Mouse (Mus musculus) erythroblast, embryonic 14.5 days (primary cell): ENCODE data around the gene Sox5. TPM values are rescaled to one million over a fixed set of nuclear protein-coding genes. Genes with fewer than 3 reads are reported as not detected.

Experiments
- H3K27me3 ChIP-seq: 2 replicates; pipeline ENCODE4 v1.6.1; 2012; ENCODE audit warnings: inconsistent platforms; ENCODE audit not compliant: control insufficient read depth
- H3K36me3 ChIP-seq: 2 replicates; pipeline ENCODE4 v1.6.1; 2012; ENCODE audit warnings: mild to moderate bottlenecking, inconsistent platforms; ENCODE audit not compliant: control insufficient read depth
- H3K4me1 ChIP-seq: 2 replicates; pipeline ENCODE4 v1.6.1; 2012; ENCODE audit warnings: inconsistent platforms; ENCODE audit not compliant: control insufficient read depth
- H3K4me3 ChIP-seq: replicated peaks from 2 replicates; pipeline ENCODE3; 2012; ENCODE audit warnings: moderate library complexity, mild to moderate bottlenecking, inconsistent platforms
- H3K9me3 ChIP-seq: 2 replicates; pipeline ENCODE4 v1.6.1; 2012; ENCODE audit warnings: low read length, inconsistent platforms, mixed read lengths; ENCODE audit not compliant: control insufficient read depth
- GATA1 ChIP-seq: IDR thresholded peaks from 2 replicates; pipeline ENCODE4 v1.6.1; 2012; ENCODE audit warnings: low read length, inconsistent platforms, mixed read lengths
- TAL1 ChIP-seq: IDR thresholded peaks from 3 replicates; pipeline ENCODE4 v1.6.1; 2012; ENCODE audit warnings: low read length, inconsistent platforms, mixed read lengths
- polyA plus RNA-seq: library from polyadenylated mRNA; stranded (reverse); fragments of >175 nt; gene quantifications from 2 replicates; pipeline ENCODE4 v1.2.3, GENCODE M21; 2012

Gene Sox5
- polyA plus RNA-seq, 1 experiment: not detected

- Histone ChIP-seq H3K4me1 (no peaks in the 10 kb centered on the region), H3K9me3 (no peaks in the 10 kb centered on the region), H3K27me3 (no peaks in the 10 kb centered on the region), H3K36me3 (no peaks in the 10 kb centered on the region), H3K4me3 (no peak overlapping the region)
- no peak for TF ChIP-seq TAL1
- TF ChIP-seq GATA1: no peak
These were observed 813.9 kb downstream of the Sox5 start for GRCm38 (mm10) chr6:143967724-143968400.

- H3K27me3 ChIP-seq: no peaks in the 10 kb centered on the region
- no peak overlapping the region for H3K4me3 ChIP-seq
- H3K9me3 ChIP-seq: no peaks in the 10 kb centered on the region; the same call in 1 of the 2 replicates
- TF ChIP-seq GATA1 (no peak), TAL1 (no peak)
- no peaks in the 10 kb centered on the region for H3K4me1 ChIP-seq
- H3K36me3 ChIP-seq: no peaks in the 10 kb centered on the region
These were observed 821.3 kb downstream of the Sox5 start for GRCm38 (mm10) chr6:143960487-143960886.

- H3K9me3 ChIP-seq: no peaks in the 10 kb centered on the region; the same call in 1 of the 2 replicates
- no peak for TF ChIP-seq GATA1
- no peak for TF ChIP-seq TAL1
- no peak overlapping the region for H3K4me3 ChIP-seq
- H3K27me3 ChIP-seq: no peaks in the 10 kb centered on the region
- H3K36me3 ChIP-seq: no peaks in the 10 kb centered on the region
- no peaks in the 10 kb centered on the region for H3K4me1 ChIP-seq
These were observed 821.7 kb downstream of the Sox5 start for GRCm38 (mm10) chr6:143960081-143960480.

- Histone ChIP-seq H3K27me3 (no peaks in the 10 kb centered on the region), H3K4me3 (no peak overlapping the region), H3K36me3 (no peaks in the 10 kb centered on the region), H3K4me1 (no peaks in the 10 kb centered on the region), H3K9me3 (no peaks in the 10 kb centered on the region; the same call in 1 of the 2 replicates)
- no peak for TF ChIP-seq TAL1
- no peak for TF ChIP-seq GATA1
These were observed 823.4 kb downstream of the Sox5 start for GRCm38 (mm10) chr6:143958372-143958771.

GRCm38 (mm10) chr6:143957063-143957462, 824.7 kb downstream of the Sox5 start:
- no peaks in the 10 kb centered on the region for H3K36me3 ChIP-seq
- no peak overlapping the region for H3K4me3 ChIP-seq
- H3K27me3 ChIP-seq: no peaks in the 10 kb centered on the region
- no peaks in the 10 kb centered on the region; the same call in 1 of the 2 replicates for H3K9me3 ChIP-seq
- H3K4me1 ChIP-seq: no peaks in the 10 kb centered on the region
- TF ChIP-seq TAL1 (no peak), GATA1 (no peak)

- H3K4me3 ChIP-seq: no peak overlapping the region
- H3K9me3 ChIP-seq: no peaks in the 10 kb centered on the region
- no peaks in the 10 kb centered on the region for H3K27me3 ChIP-seq
- TF ChIP-seq GATA1 (no peak), TAL1 (no peak)
- no peaks in the 10 kb centered on the region for H3K36me3 ChIP-seq
- H3K4me1 ChIP-seq: no peaks in the 10 kb centered on the region
These were observed 833.0 kb downstream of the Sox5 start for GRCm38 (mm10) chr6:143948553-143949308.

- TF ChIP-seq TAL1 (no peak), GATA1 (no peak)
- Histone ChIP-seq H3K27me3 (no peaks in the 10 kb centered on the region), H3K4me1 (no peaks in the 10 kb centered on the region), H3K36me3 (no peaks in the 10 kb centered on the region), H3K9me3 (no peaks in the 10 kb centered on the region), H3K4me3 (no peak overlapping the region)
These were observed 833.7 kb downstream of the Sox5 start for GRCm38 (mm10) chr6:143948071-143948470.

GRCm38 (mm10) chr6:143943126-143943525, 838.7 kb downstream of the Sox5 start:
- Histone ChIP-seq H3K4me3 (no peak overlapping the region), H3K36me3 (no peaks in the 10 kb centered on the region), H3K27me3 (no peaks in the 10 kb centered on the region), H3K4me1 (no peaks in the 10 kb centered on the region), H3K9me3 (no peaks in the 10 kb centered on the region)
- TF ChIP-seq GATA1 (no peak), TAL1 (no peak)

- Histone ChIP-seq H3K27me3 (no peaks in the 10 kb centered on the region), H3K9me3 (no peaks in the 10 kb centered on the region), H3K4me3 (no peak overlapping the region), H3K36me3 (no peaks in the 10 kb centered on the region), H3K4me1 (no peaks in the 10 kb centered on the region)
- TF ChIP-seq GATA1 (no peak), TAL1 (no peak)
These were observed 840.4 kb downstream of the Sox5 start for GRCm38 (mm10) chr6:143941291-143941785.
